Mouse (Mus musculus) Patski (cell line): ENCODE results near the gene Tbc1d15. TPM values are rescaled to one million over a fixed set of nuclear protein-coding genes. Genes with fewer than 3 reads are reported as not detected.

Experiments used
- ATAC-seq: fragments of 100-300 bp; one replicate; pipeline ENCODE4 v1.8.0; 2021
- CTCF ChIA-PET: fragments of 350-600 bp; sonication (Branson Sonifier 250); formaldehyde crosslinking; loops from one replicate; lab custom pipeline; 2022; ENCODE audit warnings: inconsistent platforms; lab: Charles Lee
- POLR2A ChIA-PET: fragments of 350-600 bp; sonication (Branson Sonifier 250); formaldehyde crosslinking; loops from one replicate; lab custom pipeline; 2022; ENCODE audit warnings: antibody characterized with exemption, inconsistent platforms; lab: Charles Lee
- DNase-seq: peaks from one replicate; pipeline ENCODE4 v3.0.0-alpha.2; 2011; ENCODE audit warnings: low read depth, low spot score
- H3K27me3 ChIP-seq: fragments of 371-371 bp; one replicate; pipeline ENCODE4 v1.5.1; 2021
- CTCF ChIP-seq: fragments of 100-300 bp; IDR thresholded peaks from one replicate; pipeline ENCODE4 v1.5.1; 2021
- in situ Hi-C: fragments of 300-500 bp; cut with MboI; formaldehyde crosslinking; loops from 3 replicates; pipeline ENCODE4 v1.11.1; 2018; ENCODE audit warnings: low pct_unique_long_range_greater_than_20kb, mixed read lengths
- polyA plus RNA-seq: library from polyadenylated mRNA; unstranded; gene quantifications from one replicate; pipeline ENCODE4 v1.2.3, GENCODE M21; 2021

The Tbc1d15 gene
- polyA plus RNA-seq, 1 experiment from 2014 or later: 116 TPM

- H3K27me3 ChIP-seq: no peaks in the 10 kb centered on the region
- TF ChIP-seq CTCF: no peak
- ATAC-seq: no peak
- in situ Hi-C loops: no loop called here
- ChIA-PET CTCF (no interaction called here), POLR2A (no interaction called here)
- DNase-seq: no peak
Measured at GRCm38 (mm10) chr10:115170496-115171350, 80.5 kb downstream of the Tbc1d15 start.

GRCm38 (mm10) chr10:115169410-115169809 is 81.9 kb downstream of the Tbc1d15 start:
- DNase-seq (no peak), ATAC-seq (no peak)
- in situ Hi-C loops: no loop called here
- CTCF ChIA-PET: no interaction called here
- no peak for TF ChIP-seq CTCF
- peaks cover under 1% of the 10 kb centered on the region for H3K27me3 ChIP-seq
- POLR2A ChIA-PET: no interaction called here

- no peak for DNase-seq
- CTCF ChIA-PET: no interaction called here
- in situ Hi-C loops: no loop called here
Measured at GRCm38 (mm10) chr10:115160289-115160688, 91.0 kb downstream of the Tbc1d15 start.

More at GRCm38 (mm10) chr10:115160289-115160688, 91.0 kb downstream of the Tbc1d15 start:
- H3K27me3 ChIP-seq: peaks cover 22% of the 10 kb centered on the region
- POLR2A ChIA-PET: no interaction called here
- TF ChIP-seq CTCF: no peak
- ATAC-seq: no peak

Other genes starting within 250 kb of the Tbc1d15 start
- gene Tph2, start 66.4 kb downstream of the Tbc1d15 start, polyA plus RNA-seq: not detected
- 58.2 TPM for gene Rab21, start 64.1 kb upstream of the Tbc1d15 start, polyA plus RNA-seq
- gene Tmem19, start 111.0 kb upstream of the Tbc1d15 start, polyA plus RNA-seq: 29.5 TPM
- 11.5 TPM for gene Thap2, start 133.0 kb upstream of the Tbc1d15 start, polyA plus RNA-seq
- 36.8 TPM for gene Zfc3h1, start 133.5 kb upstream of the Tbc1d15 start, polyA plus RNA-seq